Mouse (Mus musculus) liver, embryonic 16.5 days (tissue): ENCODE results near the gene Nbas. TPM values are rescaled to one million over a fixed set of nuclear protein-coding genes. Genes with fewer than 3 reads are reported as not detected.

Experiments used
- ATAC-seq: fragments of 200-750 bp; cut with Nextera tagmentation; 2 replicates; pipeline ENCODE4 v1.8.0; 2017; ENCODE audit warnings: low read depth, mild to moderate bottlenecking, moderate number of reproducible peaks, moderate library complexity
- H3K27ac ChIP-seq: fragments of 300-500 bp; sonication (generic); 2 replicates; pipeline ENCODE4 v1.5.1; 2014; ENCODE audit warnings: mild to moderate bottlenecking, low read length
- H3K27me3 ChIP-seq: fragments of 300-500 bp; sonication (generic); 2 replicates; pipeline ENCODE4 v1.6.1; 2014; ENCODE audit warnings: low read depth, low read length, mixed read lengths; ENCODE audit not compliant: control insufficient read depth, insufficient read depth
- H3K36me3 ChIP-seq: fragments of 300-500 bp; sonication (generic); 2 replicates; pipeline ENCODE4 v1.6.1; 2014; ENCODE audit warnings: mild to moderate bottlenecking; ENCODE audit not compliant: control insufficient read depth, insufficient read depth
- H3K4me1 ChIP-seq: fragments of 300-500 bp; sonication (generic); 2 replicates; pipeline ENCODE4 v1.6.1; 2014; ENCODE audit warnings: low read depth, low read length, mixed read lengths; ENCODE audit not compliant: control insufficient read depth
- H3K4me2 ChIP-seq: fragments of 300-500 bp; sonication (generic); 2 replicates; pipeline ENCODE4 v1.6.1; 2014; ENCODE audit warnings: low read depth, low read length, mixed read lengths
- H3K4me3 ChIP-seq: fragments of 300-500 bp; sonication (generic); 2 replicates; pipeline ENCODE4 v1.5.1; 2014; ENCODE audit warnings: low read depth, mild to moderate bottlenecking, low read length
- H3K9ac ChIP-seq: fragments of 300-500 bp; sonication (generic); 2 replicates; pipeline ENCODE4 v1.6.1; 2014; ENCODE audit warnings: low read depth, low read length
- H3K9me3 ChIP-seq: fragments of 300-500 bp; sonication (generic); replicated peaks from 2 replicates; pipeline ENCODE4 v1.6.1; 2016; ENCODE audit warnings: low read length; ENCODE audit not compliant: control insufficient read depth
- WGBS: fragments of 180-500 bp; shearing (Covaris S2); extraction: QIAGEN DNeasy Blood & Tissue Kit; methylation state at CpG from one replicate; pipeline ENCODE4 v1.1.7; 2014; ENCODE audit not compliant: insufficient replicate concordance; 5-methylcytosine and 5-hydroxymethylcytosine counted together
- polyA plus RNA-seq: library from polyadenylated mRNA; unstranded; fragments of >200 nt; fragmentation: Nextera tagmentation; extraction: Ambion mirVana; gene quantifications from 2 replicates; pipeline ENCODE4 v1.2.1, GENCODE M21; 2015

The Nbas gene
- polyA plus RNA-seq, 1 experiment from 2014 or later: 5.1 TPM

GRCm38 (mm10) chr12:13583386-13583785 lies 314.5 kb downstream of the Nbas start:
- no peak overlapping the region for H3K27ac ChIP-seq
- H3K4me1 ChIP-seq: no peaks in the 10 kb centered on the region
- ATAC-seq: no peak
- WGBS: 79% methylated on average over 6 of the region's 6 CpGs
- H3K4me3 ChIP-seq: no peak overlapping the region
- H3K9me3 ChIP-seq: no peaks in the 10 kb centered on the region
- H3K9ac ChIP-seq: no peak overlapping the region
- no peak overlapping the region for H3K4me2 ChIP-seq
- H3K36me3 ChIP-seq: no peaks in the 10 kb centered on the region
- no peaks in the 10 kb centered on the region for H3K27me3 ChIP-seq

- no peaks in the 10 kb centered on the region for H3K9me3 ChIP-seq
- H3K4me2 ChIP-seq: no peak overlapping the region
- H3K27ac ChIP-seq: no peak overlapping the region
- no peaks in the 10 kb centered on the region for H3K4me1 ChIP-seq
- H3K4me3 ChIP-seq: no peak overlapping the region
- WGBS: 68% methylated on average over 6 of the region's 6 CpGs
- H3K27me3 ChIP-seq: no peaks in the 10 kb centered on the region
- H3K9ac ChIP-seq: no peak overlapping the region
- ATAC-seq: no peak
- H3K36me3 ChIP-seq: no peaks in the 10 kb centered on the region
These were observed 316.7 kb downstream of the Nbas start for GRCm38 (mm10) chr12:13585527-13586156.

- Histone ChIP-seq H3K27me3 (no peaks in the 10 kb centered on the region), H3K4me1 (no peaks in the 10 kb centered on the region), H3K27ac (no peak overlapping the region), H3K9me3 (no peaks in the 10 kb centered on the region), H3K36me3 (no peaks in the 10 kb centered on the region), H3K4me3 (no peak overlapping the region), H3K9ac (no peak overlapping the region), H3K4me2 (no peak overlapping the region)
- no peak for ATAC-seq
- WGBS: 66% methylated on average over 4 of the region's 4 CpGs
These were observed 318.7 kb downstream of the Nbas start for GRCm38 (mm10) chr12:13587675-13588074.

- Histone ChIP-seq H3K9ac (no peak overlapping the region), H3K36me3 (no peaks in the 10 kb centered on the region), H3K9me3 (no peaks in the 10 kb centered on the region), H3K4me1 (no peaks in the 10 kb centered on the region), H3K4me3 (no peak overlapping the region), H3K4me2 (no peak overlapping the region), H3K27me3 (no peaks in the 10 kb centered on the region), H3K27ac (no peak overlapping the region)
- no peak for ATAC-seq
- WGBS: 64% methylated on average over 5 of the region's 5 CpGs
These were observed 320.1 kb downstream of the Nbas start for GRCm38 (mm10) chr12:13589021-13589420.

GRCm38 (mm10) chr12:13594746-13595469 lies 326.0 kb downstream of the Nbas start:
- H3K36me3 ChIP-seq: no peaks in the 10 kb centered on the region
- H3K9me3 ChIP-seq: no peaks in the 10 kb centered on the region
- H3K9ac ChIP-seq: no peak overlapping the region
- ATAC-seq: no peak
- no peaks in the 10 kb centered on the region for H3K27me3 ChIP-seq
- no peak overlapping the region for H3K4me3 ChIP-seq
- H3K4me2 ChIP-seq: no peak overlapping the region
- no peaks in the 10 kb centered on the region for H3K4me1 ChIP-seq
- H3K27ac ChIP-seq: no peak overlapping the region
- 52% methylated on average over 9 of the region's 9 CpGs for WGBS

GRCm38 (mm10) chr12:13597026-13597425 lies 328.1 kb downstream of the Nbas start:
- H3K27ac ChIP-seq: no peak overlapping the region
- H3K36me3 ChIP-seq: no peaks in the 10 kb centered on the region
- H3K27me3 ChIP-seq: no peaks in the 10 kb centered on the region
- no peaks in the 10 kb centered on the region for H3K4me1 ChIP-seq
- no peak overlapping the region for H3K9ac ChIP-seq
- 61% methylated on average over 2 of the region's 2 CpGs for WGBS
- no peak overlapping the region for H3K4me3 ChIP-seq
- no peak for ATAC-seq
- H3K9me3 ChIP-seq: no peaks in the 10 kb centered on the region
- H3K4me2 ChIP-seq: no peak overlapping the region

GRCm38 (mm10) chr12:13598545-13598944 lies 329.6 kb downstream of the Nbas start:
- Histone ChIP-seq H3K9ac (no peak overlapping the region), H3K4me1 (no peaks in the 10 kb centered on the region), H3K4me3 (no peak overlapping the region), H3K9me3 (no peaks in the 10 kb centered on the region), H3K4me2 (no peak overlapping the region), H3K36me3 (no peaks in the 10 kb centered on the region), H3K27ac (no peak overlapping the region), H3K27me3 (no peaks in the 10 kb centered on the region)
- WGBS: 52% methylated on average over 4 of the region's 4 CpGs
- no peak for ATAC-seq

GRCm38 (mm10) chr12:13602414-13602813 lies 333.5 kb downstream of the Nbas start:
- H3K27ac ChIP-seq: no peak overlapping the region
- H3K9ac ChIP-seq: no peak overlapping the region
- no peak for ATAC-seq
- no peaks in the 10 kb centered on the region for H3K9me3 ChIP-seq
- no peak overlapping the region for H3K4me3 ChIP-seq
- no peaks in the 10 kb centered on the region for H3K36me3 ChIP-seq
- H3K27me3 ChIP-seq: no peaks in the 10 kb centered on the region
- H3K4me2 ChIP-seq: no peak overlapping the region
- H3K4me1 ChIP-seq: no peaks in the 10 kb centered on the region

- Histone ChIP-seq H3K4me1 (no peaks in the 10 kb centered on the region), H3K9me3 (no peaks in the 10 kb centered on the region), H3K27ac (no peak overlapping the region), H3K36me3 (no peaks in the 10 kb centered on the region), H3K9ac (no peak overlapping the region), H3K27me3 (no peaks in the 10 kb centered on the region), H3K4me3 (no peak overlapping the region), H3K4me2 (no peak overlapping the region)
- ATAC-seq: no peak
- 43% methylated on average over 2 of the region's 2 CpGs for WGBS
These were observed 338.1 kb downstream of the Nbas start for GRCm38 (mm10) chr12:13607021-13607420.
